Mouse (Mus musculus) gastrocnemius, postnatal 14 days (tissue): ENCODE data around the gene Platr17. TPM values are rescaled to one million over a fixed set of nuclear protein-coding genes. Genes with fewer than 3 reads are reported as not detected.
"Not testable (repeated sequence)": the region's sequence is repeated elsewhere in the genome, so short reads cannot be mapped to it uniquely, and the experiment has no call there.

Experiments used
- DNase-seq: peaks from one replicate; pipeline ENCODE4 v3.0.0; 2021; ENCODE audit warnings: mixed read lengths
- intact Hi-C: fragments of 180-260 bp; cut with DNase I; formaldehyde crosslinking; loops from one replicate; pipeline ENCODE4 v1.15.1; 2025; ENCODE audit warnings: low total_unique reads
- long read RNA-seq, 2 experiments: library from polyadenylated mRNA; stranded (forward); transcript quantifications; one replicate each; pipeline ENCODE4 v2.0.0; 2021
- total RNA-seq, 2 experiments: library from RNA; stranded (reverse); gene quantifications; 2 replicates each; pipeline ENCODE4 v1.2.3; 2021

Gene Platr17
- total RNA-seq = not detected
- long read RNA-seq, experiment 1 = 0 reads
- long read RNA-seq, experiment 2 = 0 reads

DNA sequence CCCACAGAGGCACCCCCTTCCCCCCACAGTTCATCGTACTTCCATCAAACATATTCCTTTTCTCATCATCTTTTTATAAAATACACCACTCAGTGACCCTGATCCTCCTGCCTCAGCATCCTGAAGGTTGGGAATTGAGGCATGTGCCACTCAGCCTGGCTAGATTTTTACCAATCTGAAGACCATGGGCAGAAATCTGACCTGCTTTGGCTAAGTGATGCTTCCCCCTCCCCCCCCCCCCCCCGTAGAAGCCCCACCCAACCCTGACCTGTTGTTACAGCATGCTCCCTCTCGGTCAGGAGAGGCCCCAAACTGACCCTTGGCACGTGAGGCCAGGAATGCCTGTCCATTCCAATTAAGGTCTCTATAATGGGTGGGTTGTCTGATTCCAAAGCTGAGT is at the start of gene Platr17:
Platr17 (plus strand) TSS at position 301 of the 400 bp plus-strand sequence.
- intact Hi-C loops = loop anchor here (5.0 kb wide), 1 partner anchor 503 kb away; no protein-coding TSS in a partner anchor
- not testable (repeated sequence) for DNase-seq

- intact Hi-C loops = no loop called here
- no peak for DNase-seq
Measured at GRCm38 (mm10) chr17:33857816-33858215, 47.1 kb upstream of the Platr17 start.

- peak; percentile 26 for DNase-seq
- intact Hi-C loops = no loop called here
Measured at GRCm38 (mm10) chr17:33865330-33866030, 39.5 kb upstream of the Platr17 start.

DNA sequence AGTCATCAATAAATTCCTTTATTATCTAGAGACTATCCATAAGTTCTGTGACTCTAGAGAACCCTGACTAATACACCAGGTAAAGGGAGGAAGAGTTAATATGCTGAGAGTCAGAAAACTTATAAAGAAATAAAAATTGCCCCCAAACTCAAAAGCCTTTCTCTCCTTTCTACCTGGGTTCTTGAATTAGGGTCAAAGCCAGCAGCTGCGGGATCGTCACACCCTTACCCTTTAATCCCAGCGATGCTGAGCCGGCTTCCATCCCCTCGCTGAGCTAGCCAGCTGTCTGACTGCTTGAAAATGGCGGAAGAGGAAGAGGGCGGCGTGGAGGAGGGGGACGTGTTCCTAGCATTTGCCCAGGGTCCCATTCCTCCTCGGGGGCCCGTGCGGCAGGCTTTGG is 31.4 kb upstream of the Platr17 start, which contains the start of gene Gm7029:
Gm7029 (plus strand) TSS at position 301 of the 400 bp plus-strand sequence.
- intact Hi-C loops = not testable (repeated sequence)

GRCm38 (mm10) chr17:33874411-33874810 is 30.5 kb upstream of the Platr17 start:
- intact Hi-C loops = no loop called here
- no peak for DNase-seq

More for the DNA sequence above, 31.4 kb upstream of the Platr17 start, which contains the start of gene Gm7029:
- not testable (repeated sequence) for DNase-seq

DNA sequence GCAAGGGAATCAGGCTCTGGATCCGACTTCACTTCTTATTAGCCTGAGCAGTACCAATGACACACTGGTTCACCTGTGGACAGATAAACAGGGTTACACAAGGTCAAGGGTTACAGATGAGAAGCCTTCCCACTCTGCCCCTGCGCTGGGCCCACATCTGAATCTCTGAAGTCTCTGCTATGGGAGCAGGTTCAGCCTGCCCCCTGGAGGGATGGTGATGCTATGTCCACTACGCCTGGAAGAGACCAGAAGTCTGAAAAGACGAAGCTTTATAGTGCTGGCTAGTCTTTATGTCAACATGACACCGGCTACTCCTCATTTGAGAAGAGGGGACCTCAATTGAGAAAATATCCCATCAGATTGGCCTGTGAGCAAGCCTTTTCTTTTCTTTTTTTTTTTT is 29.1 kb upstream of the Platr17 start:
- DNase-seq, intact Hi-C loops: not testable (repeated sequence)

DNA sequence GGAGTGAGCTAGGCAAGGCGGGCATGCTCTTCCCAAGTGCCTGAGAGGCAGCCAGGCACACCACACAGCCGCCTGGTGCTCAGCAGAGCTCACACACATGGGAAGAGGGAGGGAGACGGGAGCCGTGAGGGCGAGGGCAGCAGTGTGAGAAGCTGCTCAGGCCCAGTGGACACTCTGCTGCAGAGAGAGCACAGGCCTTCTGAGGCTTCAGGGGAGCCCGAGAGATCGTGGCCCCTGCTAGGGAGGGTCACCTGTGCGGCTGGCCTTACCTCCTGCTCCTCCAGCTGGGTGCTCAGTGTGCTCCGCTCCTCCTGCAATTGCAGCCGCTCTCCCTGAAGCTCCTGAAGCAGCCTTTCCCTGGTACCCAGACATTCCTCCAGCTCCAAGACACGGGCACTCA is 20.6 kb upstream of the Platr17 start:
- DNase-seq, intact Hi-C loops: not testable (repeated sequence)

DNA sequence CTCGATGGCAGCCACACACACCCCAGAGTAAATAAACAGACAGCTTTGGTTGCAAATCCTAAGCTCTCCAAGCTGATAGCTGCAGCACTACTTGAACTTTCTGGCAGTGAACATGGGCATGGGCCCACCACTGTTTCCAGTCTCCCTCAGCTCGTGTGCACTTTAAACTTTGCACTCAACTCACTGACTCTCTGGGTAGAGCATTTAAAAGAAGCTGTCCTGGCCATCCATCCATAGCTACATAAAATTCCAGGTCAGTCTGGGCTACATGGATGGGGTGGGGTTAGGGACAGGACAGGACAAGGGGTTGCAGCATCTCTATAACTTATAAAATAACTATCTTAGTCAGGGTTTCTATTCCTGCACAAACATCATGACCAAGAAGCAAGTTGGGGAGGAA is 17.1 kb upstream of the Platr17 start:
- DNase-seq, intact Hi-C loops: not testable (repeated sequence)

DNA sequence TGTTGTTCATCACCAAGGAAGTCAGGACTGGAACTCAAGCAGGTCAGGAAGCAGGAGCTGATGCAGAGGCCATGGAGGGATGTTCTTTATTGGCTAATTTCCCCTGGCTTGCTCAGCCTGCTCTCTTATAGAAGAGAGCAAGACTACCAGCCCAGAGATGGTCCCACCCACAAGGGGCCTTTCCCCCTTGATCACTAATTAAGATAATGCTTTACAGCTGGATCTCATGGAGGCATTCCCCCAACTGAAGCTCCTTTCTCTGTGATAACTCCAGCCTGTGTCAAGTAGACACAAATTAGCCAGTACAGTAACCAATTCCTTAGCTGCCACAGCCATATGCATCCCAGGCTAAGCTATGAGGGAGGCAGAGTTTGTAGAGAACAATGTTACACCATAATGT is 16.7 kb upstream of the Platr17 start:
- intact Hi-C loops, DNase-seq: not testable (repeated sequence)

- not testable (repeated sequence) for DNase-seq
Measured at GRCm38 (mm10) chr17:33889941-33890532, 14.9 kb upstream of the Platr17 start.

DNA sequence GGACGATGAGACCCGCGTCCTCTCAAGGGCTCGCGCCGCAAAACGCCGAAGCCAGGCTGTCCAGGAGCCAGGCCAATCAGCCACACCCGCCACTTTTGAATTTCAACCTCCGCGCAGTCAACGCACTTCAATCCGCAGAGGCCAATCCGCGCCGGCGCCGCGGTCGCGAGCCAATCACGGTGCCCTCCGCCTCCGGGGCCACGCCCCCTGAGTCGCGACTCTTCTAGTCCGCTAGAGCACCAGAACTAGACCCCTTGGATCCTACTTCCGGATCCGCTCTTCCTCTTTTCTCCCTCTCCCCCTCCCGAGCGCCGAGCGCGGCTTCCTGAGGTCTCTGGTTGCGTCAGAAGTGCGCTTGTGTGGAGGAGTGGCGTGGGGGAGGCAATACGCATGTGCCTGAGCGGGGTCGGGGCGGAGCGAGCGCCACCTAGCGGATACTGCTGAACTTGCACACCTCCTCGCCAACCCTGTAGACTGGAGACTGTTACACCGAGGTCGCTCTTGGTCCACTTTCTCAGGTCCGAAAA is 14.3 kb upstream of the Platr17 start, which contains the start of gene Kifc1:
Kifc1 (minus strand) TSS at position 129 of the 527 bp plus-strand sequence.
- intact Hi-C loops = no loop called here
- DNase-seq = peak; percentile 99

More at GRCm38 (mm10) chr17:33889941-33890532, 14.9 kb upstream of the Platr17 start:
- intact Hi-C loops = not testable (repeated sequence)

GRCm38 (mm10) chr17:33891357-33891756 is 13.6 kb upstream of the Platr17 start:
- intact Hi-C loops = no loop called here
- no peak for DNase-seq

- intact Hi-C loops, DNase-seq: not testable (repeated sequence)
Measured at GRCm38 (mm10) chr17:33891892-33892291, 13.0 kb upstream of the Platr17 start.

GRCm38 (mm10) chr17:33892429-33892828 is 12.5 kb upstream of the Platr17 start:
- DNase-seq = no peak
- intact Hi-C loops = no loop called here

- intact Hi-C loops, DNase-seq: not testable (repeated sequence)
Measured at GRCm38 (mm10) chr17:33893011-33893410, 11.9 kb upstream of the Platr17 start.

GRCm38 (mm10) chr17:33897114-33897794 is 7.7 kb upstream of the Platr17 start:
- intact Hi-C loops = no loop called here
- no peak for DNase-seq

- DNase-seq, intact Hi-C loops: not testable (repeated sequence)
Measured at GRCm38 (mm10) chr17:33898193-33898592, 6.7 kb upstream of the Platr17 start.

- no peak for DNase-seq
- intact Hi-C loops = loop anchor here (5.0 kb wide), 1 partner anchor 497 kb away; no protein-coding TSS in a partner anchor
Measured at GRCm38 (mm10) chr17:33899642-33900041, 5.3 kb upstream of the Platr17 start.

DNA sequence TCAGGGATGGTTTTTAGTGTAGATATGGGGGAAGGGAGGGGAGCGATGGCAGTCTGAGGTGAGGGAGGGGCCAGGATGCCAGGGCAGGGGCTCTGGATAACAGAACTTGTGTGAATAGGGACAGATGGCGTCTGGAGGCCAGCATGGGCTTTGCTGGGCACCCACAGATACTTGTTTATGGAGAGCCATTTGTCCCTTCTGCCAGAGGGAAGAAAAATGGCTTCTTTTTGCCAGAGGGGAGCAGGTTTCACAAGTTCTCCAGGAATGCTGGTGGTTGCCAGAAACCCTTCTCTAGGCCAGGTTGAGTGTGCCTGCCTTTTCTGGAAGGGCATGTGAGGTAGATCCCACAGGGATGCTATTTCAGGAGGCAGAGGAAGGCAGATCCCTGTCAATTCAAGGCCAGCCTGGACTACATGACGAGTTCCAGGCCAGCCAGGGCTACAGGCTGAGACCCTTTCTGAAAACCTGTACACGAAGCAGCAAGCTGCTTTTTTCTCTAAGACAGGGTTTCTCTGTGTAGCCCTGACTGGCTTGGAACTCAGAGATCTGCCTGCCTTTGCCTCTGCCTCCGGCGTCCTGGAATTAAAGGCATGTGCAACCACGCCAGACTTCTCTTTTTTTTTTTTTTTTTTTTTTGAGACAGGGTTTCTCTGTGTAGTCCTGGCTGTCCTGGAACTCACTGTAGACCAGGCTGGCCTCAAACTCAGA is 4.5 kb upstream of the Platr17 start:
- DNase-seq = no peak
- intact Hi-C loops = loop anchor here (5.0 kb wide), 1 partner anchor 498 kb away; no protein-coding TSS in a partner anchor
